Mouse (Mus musculus) lung, embryonic 14.5 days (tissue): ENCODE data around the gene Olfr937. TPM values are rescaled to one million over a fixed set of nuclear protein-coding genes. Genes with fewer than 3 reads are reported as not detected.

Experiments used
- ATAC-seq: fragments of 200-750 bp; cut with Nextera tagmentation; 2 replicates; pipeline ENCODE4 v1.8.0; 2017; ENCODE audit warnings: mild to moderate bottlenecking, moderate TSS enrichment, moderate library complexity; ENCODE audit not compliant: insufficient read depth
- DNase-seq: peaks from one replicate; pipeline ENCODE4 v3.0.0-alpha.2; 2015
- H3K27ac ChIP-seq: fragments of 300-500 bp; sonication (generic); 2 replicates; pipeline ENCODE4 v1.5.1; 2014; ENCODE audit warnings: low read depth, mild to moderate bottlenecking, moderate library complexity
- H3K27me3 ChIP-seq: fragments of 300-500 bp; sonication (generic); 2 replicates; pipeline ENCODE4 v1.6.1; 2014; ENCODE audit warnings: low read length, control low read depth; ENCODE audit not compliant: insufficient read depth
- H3K36me3 ChIP-seq: fragments of 300-500 bp; sonication (generic); 2 replicates; pipeline ENCODE4 v1.6.1; 2014; ENCODE audit warnings: control low read depth; ENCODE audit not compliant: insufficient read depth
- H3K4me1 ChIP-seq: fragments of 300-500 bp; sonication (generic); 2 replicates; pipeline ENCODE4 v1.6.1; 2014; ENCODE audit warnings: antibody characterized with exemption, control low read depth; ENCODE audit not compliant: insufficient read depth
- H3K4me2 ChIP-seq: fragments of 300-500 bp; sonication (generic); 2 replicates; pipeline ENCODE4 v1.6.1; 2014; ENCODE audit warnings: mild to moderate bottlenecking
- H3K4me3 ChIP-seq: fragments of 300-500 bp; sonication (generic); 2 replicates; pipeline ENCODE4 v1.5.1; 2014; ENCODE audit warnings: low read depth, low read length
- H3K9ac ChIP-seq: fragments of 300-500 bp; sonication (generic); 2 replicates; pipeline ENCODE4 v1.6.1; 2014
- H3K9me3 ChIP-seq: fragments of 300-500 bp; sonication (generic); 2 replicates; pipeline ENCODE4 v1.6.1; 2016; ENCODE audit warnings: low read depth, low read length, control low read depth
- CTCF ChIP-seq: IDR thresholded peaks from 2 replicates; pipeline ENCODE4 v1.5.1; 2016; ENCODE audit warnings: antibody characterized with exemption, low read depth
- WGBS: fragments of 180-500 bp; shearing (Covaris S2); extraction: QIAGEN DNeasy Blood & Tissue Kit; methylation state at CpG from one replicate; pipeline ENCODE4 v1.1.7; 2014; 5-methylcytosine and 5-hydroxymethylcytosine counted together
- microRNA-seq: library from miRNA; unstranded; fragments of <30 nt; microRNA quantifications from one replicate; pipeline ENCODE4, GENCODE M21; 2016; ENCODE audit warnings: borderline number of aligned reads
- polyA plus RNA-seq: library from polyadenylated mRNA; unstranded; fragments of >200 nt; fragmentation: Nextera tagmentation; extraction: Ambion mirVana; gene quantifications from 2 replicates; pipeline ENCODE4 v1.2.1, GENCODE M21; 2014

The Olfr937 gene
- not detected in 2 replicates for polyA plus RNA-seq

DNA sequence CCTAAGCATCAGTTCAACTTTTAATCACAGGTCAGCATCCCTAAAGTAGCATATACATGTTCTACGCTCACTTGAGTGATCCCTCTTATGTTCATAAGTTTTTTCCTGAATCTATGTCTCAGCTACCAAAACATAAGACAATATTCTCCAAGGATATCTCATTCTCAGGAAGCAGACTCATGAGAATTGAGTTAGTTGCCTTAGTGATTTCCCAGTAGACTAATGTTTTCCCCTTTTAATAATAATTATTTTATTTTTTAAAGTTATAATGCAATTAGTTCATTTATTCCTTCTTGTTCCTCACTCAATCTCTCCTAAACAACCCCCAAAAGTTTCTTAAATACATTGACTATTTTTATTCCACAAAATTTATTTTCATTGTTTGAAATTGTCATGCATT lies at the start of gene Olfr937:
Gene Olfr937 (minus strand): TSS at position 101 of the 400 bp plus-strand sequence.
- DNase-seq (no peak), ATAC-seq (no peak)
- no peak for TF ChIP-seq CTCF
- 70% methylated on average over 1 of the region's 1 CpGs for WGBS
- H3K4me1 ChIP-seq = no peaks in the 10 kb centered on the region
- H3K4me2 ChIP-seq = no peak within 1 kb of the TSS
- H3K4me3 ChIP-seq = no peak within 1 kb of the TSS
- no peak within 1 kb of the TSS for H3K9ac ChIP-seq
- no peaks in the 10 kb centered on the region for H3K9me3 ChIP-seq
- H3K27me3 ChIP-seq = no peaks in the 10 kb centered on the region
- no peak within 1 kb of the TSS for H3K27ac ChIP-seq
- H3K36me3 ChIP-seq = no peaks in the 10 kb centered on the region

DNA sequence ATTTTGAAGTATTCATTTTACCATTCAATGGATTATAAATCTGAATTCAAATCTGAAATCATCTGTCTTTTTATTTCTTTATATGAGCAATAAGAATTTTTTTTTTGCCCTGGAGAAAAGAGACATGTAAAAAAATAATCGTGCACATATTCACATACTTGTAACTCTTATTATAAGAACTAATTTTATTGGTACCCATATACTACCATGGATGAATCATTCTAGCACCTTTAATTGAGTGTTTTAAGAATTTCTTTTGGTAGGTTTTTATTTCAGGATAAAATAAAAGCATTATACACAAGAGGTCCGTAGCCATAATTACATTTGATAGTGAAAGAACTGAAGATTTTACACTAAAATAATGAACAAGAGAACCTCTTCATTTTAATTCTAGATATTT lies 14.0 kb upstream of the Olfr937 start, which contains the start of gene Olfr938:
Gene Olfr938 (minus strand): TSS at position 101 of the 400 bp plus-strand sequence.
- no peak within 1 kb of the TSS for H3K4me2 ChIP-seq
- no peak within 1 kb of the TSS for H3K9ac ChIP-seq
- DNase-seq (no peak), ATAC-seq (no peak)
- WGBS = 88% methylated on average over 2 of the region's 2 CpGs
- H3K27ac ChIP-seq = no peak within 1 kb of the TSS
- no peaks in the 10 kb centered on the region for H3K27me3 ChIP-seq
- H3K36me3 ChIP-seq = no peaks in the 10 kb centered on the region
- no peaks in the 10 kb centered on the region for H3K4me1 ChIP-seq
- no peak for TF ChIP-seq CTCF
- no peak within 1 kb of the TSS for H3K4me3 ChIP-seq
- no peaks in the 10 kb centered on the region; the same call in 1 of the 2 replicates for H3K9me3 ChIP-seq

DNA sequence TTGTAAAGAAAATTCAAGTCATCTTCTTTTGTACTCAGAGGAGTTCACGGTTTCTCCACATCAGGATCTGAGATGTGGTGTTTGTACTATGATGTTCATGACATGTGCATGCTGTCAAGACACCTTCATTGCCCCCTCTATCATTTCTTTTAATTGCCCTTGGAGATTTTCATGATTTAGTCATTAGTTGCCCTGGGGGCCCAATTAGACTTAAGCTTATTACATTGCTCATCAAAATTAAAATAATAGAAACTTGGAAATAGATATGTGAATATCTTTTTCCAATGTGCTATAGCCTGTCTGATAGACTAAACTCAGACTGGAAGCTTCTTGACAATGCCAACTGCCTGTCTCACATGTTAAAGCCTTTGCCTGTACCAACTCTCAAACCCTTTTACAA lies 41.5 kb downstream of the Olfr937 start, which contains the start of gene Olfr146:
Gene Olfr146 (minus strand): TSS at position 101 of the 400 bp plus-strand sequence.
- Histone ChIP-seq H3K27ac (no peak within 1 kb of the TSS), H3K27me3 (no peaks in the 10 kb centered on the region), H3K36me3 (no peaks in the 10 kb centered on the region), H3K9me3 (no peaks in the 10 kb centered on the region), H3K4me3 (no peak within 1 kb of the TSS), H3K4me1 (no peaks in the 10 kb centered on the region), H3K4me2 (no peak within 1 kb of the TSS), H3K9ac (no peak within 1 kb of the TSS)
- WGBS = 75% methylated on average over 1 of the region's 1 CpGs
- no peak for TF ChIP-seq CTCF
- ATAC-seq (no peak), DNase-seq (no peak)

Small RNA genes lying within 50 kb of the gene (microRNA-seq; reads per million reads assigned to microRNA genes)
- not detected for gene Gm25032
- gene Gm25529 = not detected

Other genes with a start within 250 kb of the Olfr937 start
- gene Olfr923, start 238.4 kb downstream of the Olfr937 start, polyA plus RNA-seq = not detected in 2 replicates
- not detected in 2 replicates for gene Olfr924, start 220.5 kb downstream of the Olfr937 start, polyA plus RNA-seq
- not detected in 2 replicates for gene Olfr26, start 209.9 kb downstream of the Olfr937 start, polyA plus RNA-seq
- not detected in 2 replicates for gene Olfr926, start 187.8 kb downstream of the Olfr937 start, polyA plus RNA-seq
- not detected in 2 replicates for gene Olfr930, start 135.1 kb downstream of the Olfr937 start, polyA plus RNA-seq
- gene Olfr933, start 92.6 kb downstream of the Olfr937 start, polyA plus RNA-seq = not detected in 2 replicates
- not detected in 2 replicates for gene Olfr934, start 76.6 kb downstream of the Olfr937 start, polyA plus RNA-seq
- gene Olfr935, start 65.3 kb downstream of the Olfr937 start, polyA plus RNA-seq = not detected in 2 replicates
- not detected in 2 replicates for gene Olfr146, start 41.6 kb downstream of the Olfr937 start, polyA plus RNA-seq
- gene Olfr938, start 13.9 kb upstream of the Olfr937 start, polyA plus RNA-seq = not detected in 2 replicates
- gene Olfr27, start 63.2 kb upstream of the Olfr937 start, polyA plus RNA-seq = not detected in 2 replicates
- not detected in 2 replicates for gene Olfr943, start 101.4 kb upstream of the Olfr937 start, polyA plus RNA-seq
- not detected in 2 replicates for gene Olfr944, start 137.0 kb upstream of the Olfr937 start, polyA plus RNA-seq
- gene Olfr1537, start 185.0 kb upstream of the Olfr937 start, polyA plus RNA-seq = not detected in 2 replicates
- not detected in 2 replicates for gene Olfr945, start 211.9 kb upstream of the Olfr937 start, polyA plus RNA-seq